Mouse (Mus musculus): ENCODE results near the gene Tfap2b. TPM values are rescaled to one million over a fixed set of nuclear protein-coding genes. Genes with fewer than 3 reads are reported as not detected.

Gene Tfap2b
- polyA plus RNA-seq, 1 experiment, result 17.9 TPM

- TF ChIP-seq POLR2A (IDR thresholded peaks at IDR 0.05; ENCODE audit: borderline replicate concordance, insufficient read depth, low read length) (no peak), CTCF (IDR thresholded peaks at IDR 0.05; ENCODE audit: borderline replicate concordance, insufficient read depth, low read depth, low read length) (no peak)
- Histone ChIP-seq H3K27me3 (ENCODE audit: control insufficient read depth, insufficient read depth, low read length) (peaks cover 6% of the 10 kb centered on the region; the same call in 1 of the 2 replicates), H3K4me3 (replicated peaks; ENCODE audit: insufficient read depth, low read depth, low read length) (peak overlapping the region; percentile 5), H3K27ac (ENCODE audit: insufficient read depth, low read length) (no peak overlapping the region), H3K4me1 (ENCODE audit: control insufficient read depth, insufficient read depth, low read length) (no peaks in the 10 kb centered on the region)
- 2% methylated on average over 30 of the region's 30 CpGs for WGBS
- no peak for DNase-seq
These were observed 1.7 kb downstream of the Tfap2b start for GRCm38 (mm10) chr1:19210215-19211032.

- Histone ChIP-seq H3K4me3 (replicated peaks; ENCODE audit: insufficient read depth, low read depth, low read length) (no peak overlapping the region), H3K4me1 (ENCODE audit: control insufficient read depth, insufficient read depth, low read length) (no peaks in the 10 kb centered on the region), H3K27me3 (ENCODE audit: control insufficient read depth, insufficient read depth, low read length) (peaks cover 6% of the 10 kb centered on the region; the same call in 1 of the 2 replicates), H3K27ac (ENCODE audit: insufficient read depth, low read length) (no peak overlapping the region)
- WGBS, result under 1% methylated on average over 8 of the region's 8 CpGs
- no peak for TF ChIP-seq CTCF (IDR thresholded peaks at IDR 0.05; ENCODE audit: borderline replicate concordance, insufficient read depth, low read depth, low read length)
- DNase-seq, result no peak
These were observed 2.3 kb downstream of the Tfap2b start for GRCm38 (mm10) chr1:19211033-19211405.

GRCm38 (mm10) chr1:19211546-19212154 is 2.9 kb downstream of the Tfap2b start:
- TF ChIP-seq POLR2A (IDR thresholded peaks at IDR 0.05; ENCODE audit: borderline replicate concordance, insufficient read depth, low read length), result no peak
- no peak for TF ChIP-seq CTCF (IDR thresholded peaks at IDR 0.05; ENCODE audit: borderline replicate concordance, insufficient read depth, low read depth, low read length)
- Histone ChIP-seq H3K4me3 (replicated peaks; ENCODE audit: insufficient read depth, low read depth, low read length) (peak overlapping the region; percentile 15), H3K27me3 (ENCODE audit: control insufficient read depth, insufficient read depth, low read length) (peaks cover 9% of the 10 kb centered on the region; the same call in 1 of the 2 replicates), H3K27ac (ENCODE audit: insufficient read depth, low read length) (no peak overlapping the region), H3K4me1 (ENCODE audit: control insufficient read depth, insufficient read depth, low read length) (no peaks in the 10 kb centered on the region)
- WGBS, result 3% methylated on average over 15 of the region's 15 CpGs
- DNase-seq, result no peak

- DNase-seq, result no peak
- Histone ChIP-seq H3K27me3 (ENCODE audit: control insufficient read depth, insufficient read depth, low read length) (peaks cover 6% of the 10 kb centered on the region; the same call in 1 of the 2 replicates), H3K4me1 (ENCODE audit: control insufficient read depth, insufficient read depth, low read length) (no peaks in the 10 kb centered on the region), H3K4me3 (replicated peaks; ENCODE audit: insufficient read depth, low read depth, low read length) (no peak overlapping the region), H3K27ac (ENCODE audit: insufficient read depth, low read length) (no peak overlapping the region)
- WGBS, result 3% methylated on average over 4 of the region's 4 CpGs
- no peak for TF ChIP-seq CTCF (IDR thresholded peaks at IDR 0.05; ENCODE audit: borderline replicate concordance, insufficient read depth, low read depth, low read length)
- no peak for TF ChIP-seq POLR2A (IDR thresholded peaks at IDR 0.05; ENCODE audit: borderline replicate concordance, insufficient read depth, low read length)
These were observed 4.0 kb downstream of the Tfap2b start for GRCm38 (mm10) chr1:19212691-19213090.

- DNase-seq, result no peak
- H3K27ac ChIP-seq (ENCODE audit: insufficient read depth, low read length), result no peak overlapping the region
- TF ChIP-seq POLR2A (IDR thresholded peaks at IDR 0.05; ENCODE audit: borderline replicate concordance, insufficient read depth, low read length) (no peak), CTCF (IDR thresholded peaks at IDR 0.05; ENCODE audit: borderline replicate concordance, insufficient read depth, low read depth, low read length) (no peak)
- no peaks in the 10 kb centered on the region for H3K4me1 ChIP-seq (ENCODE audit: control insufficient read depth, insufficient read depth, low read length)
- no peak overlapping the region for H3K4me3 ChIP-seq (replicated peaks; ENCODE audit: insufficient read depth, low read depth, low read length)
- peaks cover 6% of the 10 kb centered on the region; the same call in 1 of the 2 replicates for H3K27me3 ChIP-seq (ENCODE audit: control insufficient read depth, insufficient read depth, low read length)
- 3% methylated on average over 4 of the region's 4 CpGs for WGBS
These were observed 4.5 kb downstream of the Tfap2b start for GRCm38 (mm10) chr1:19213171-19213570.

- Histone ChIP-seq H3K4me1 (ENCODE audit: control insufficient read depth, insufficient read depth, low read length) (no peaks in the 10 kb centered on the region), H3K27me3 (ENCODE audit: control insufficient read depth, insufficient read depth, low read length) (peaks cover 6% of the 10 kb centered on the region; the same call in 1 of the 2 replicates), H3K4me3 (replicated peaks; ENCODE audit: insufficient read depth, low read depth, low read length) (no peak overlapping the region), H3K27ac (ENCODE audit: insufficient read depth, low read length) (no peak overlapping the region)
- WGBS, result 2% methylated on average over 36 of the region's 36 CpGs
- no peak for DNase-seq
- TF ChIP-seq POLR2A (IDR thresholded peaks at IDR 0.05; ENCODE audit: borderline replicate concordance, insufficient read depth, low read length) (no peak), CTCF (IDR thresholded peaks at IDR 0.05; ENCODE audit: borderline replicate concordance, insufficient read depth, low read depth, low read length) (no peak)
These were observed 5.2 kb downstream of the Tfap2b start for GRCm38 (mm10) chr1:19213851-19214395.

- no peak overlapping the region for H3K4me3 ChIP-seq (replicated peaks; ENCODE audit: insufficient read depth, low read depth, low read length)
- H3K4me1 ChIP-seq (ENCODE audit: control insufficient read depth, insufficient read depth, low read length), result no peaks in the 10 kb centered on the region
- no peak overlapping the region for H3K27ac ChIP-seq (ENCODE audit: insufficient read depth, low read length)
- DNase-seq, result no peak
- WGBS, result 1% methylated on average over 16 of the region's 16 CpGs
- peaks cover 3% of the 10 kb centered on the region; the same call in 1 of the 2 replicates for H3K27me3 ChIP-seq (ENCODE audit: control insufficient read depth, insufficient read depth, low read length)
- no peak for TF ChIP-seq CTCF (IDR thresholded peaks at IDR 0.05; ENCODE audit: borderline replicate concordance, insufficient read depth, low read depth, low read length)
These were observed 8.7 kb downstream of the Tfap2b start for GRCm38 (mm10) chr1:19217391-19217790.
